Mouse (Mus musculus): ENCODE results near the gene Cap2.

Gene Cap2

DNA sequence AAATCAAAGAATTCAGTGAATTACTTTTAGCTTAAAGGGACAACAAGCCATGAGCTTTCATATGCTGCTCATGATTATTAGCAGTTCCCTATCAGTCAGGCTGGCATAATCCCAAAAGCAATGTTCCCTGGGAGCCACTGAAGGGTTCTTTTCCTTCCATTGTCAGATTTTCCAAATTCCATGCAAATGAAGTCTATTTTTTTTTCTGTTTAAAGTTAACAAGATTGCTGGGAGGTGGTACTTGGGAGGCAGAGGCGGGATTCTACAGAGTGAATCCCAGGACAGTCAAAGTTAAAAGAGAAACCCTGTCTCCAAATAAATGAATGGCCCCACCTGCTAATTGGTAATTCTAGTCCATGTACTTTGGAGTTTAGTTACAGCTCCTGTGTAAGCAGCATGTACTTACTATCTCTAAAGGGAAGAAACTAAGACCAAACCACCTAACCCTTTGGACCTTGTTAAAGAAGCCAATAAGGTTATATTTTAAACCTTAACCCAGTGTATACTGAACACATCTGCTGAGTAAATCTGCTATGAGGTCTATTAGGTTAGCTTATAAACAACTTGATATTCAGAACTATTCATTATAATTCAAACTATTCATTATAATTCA lies 193.8 kb downstream of the Cap2 start:
- DNase-seq (ENCODE audit: low spot score): no peak

DNA sequence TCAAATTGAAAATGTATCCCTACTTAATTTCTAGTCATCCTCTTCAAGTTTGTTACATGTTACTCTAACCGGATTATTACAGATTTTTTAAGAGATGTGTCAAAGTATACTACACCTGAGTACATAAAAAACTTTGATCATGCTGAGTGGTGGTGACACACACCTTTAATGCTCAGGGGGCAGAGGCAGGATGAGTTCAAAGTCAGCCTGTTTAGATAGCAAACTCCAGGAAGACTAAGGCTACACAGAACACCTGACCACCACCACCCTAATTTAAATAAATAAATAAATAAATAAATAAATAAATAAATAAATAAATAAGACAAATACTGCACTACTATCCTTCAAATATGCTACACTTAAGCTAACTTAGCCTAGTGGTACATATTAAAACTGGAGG lies 194.3 kb downstream of the Cap2 start:
- DNase-seq (ENCODE audit: low spot score): no peak

DNA sequence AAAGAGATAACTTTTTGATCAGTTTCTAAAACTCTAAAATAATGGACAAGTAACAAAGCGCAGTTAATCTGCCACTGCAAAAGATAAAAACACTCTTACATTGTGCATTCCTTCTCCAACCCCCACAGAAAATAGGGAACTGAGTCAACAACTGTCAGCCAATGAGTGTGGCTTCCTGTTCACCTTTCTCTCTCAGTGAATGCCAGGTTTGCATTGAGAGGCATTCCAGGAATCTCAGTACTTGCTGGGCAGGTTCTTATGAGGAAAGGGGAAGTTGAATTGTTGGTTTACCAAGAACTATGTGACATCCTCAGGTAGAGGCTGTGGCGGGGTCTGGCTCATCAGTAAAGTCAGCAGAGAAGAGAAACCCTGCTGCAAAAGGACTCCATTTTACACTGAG lies 195.1 kb downstream of the Cap2 start:
- no peak for DNase-seq (ENCODE audit: low spot score)

DNA sequence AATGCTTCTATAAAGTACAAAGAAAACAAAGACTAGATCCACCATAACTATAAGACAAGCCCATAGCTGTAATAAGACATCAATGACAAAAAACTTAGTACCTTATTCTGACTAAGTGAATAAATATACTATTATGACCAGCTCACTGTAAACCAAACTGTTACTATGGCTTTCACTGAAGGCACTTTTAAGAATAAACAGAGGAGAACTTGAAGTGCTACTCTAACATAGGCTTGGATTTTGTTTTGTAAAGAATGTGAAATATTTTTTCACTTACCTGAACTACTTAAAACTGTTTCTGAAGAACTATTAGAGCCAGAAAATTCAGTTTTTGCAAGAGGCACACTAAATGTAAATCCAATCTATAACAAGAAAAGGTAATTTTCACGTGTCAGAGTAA lies 197.7 kb downstream of the Cap2 start:
- no peak for DNase-seq (ENCODE audit: low spot score)
